Mouse (Mus musculus) liver, adult 2 months (tissue): ENCODE results near the gene Rcvrn. TPM values are rescaled to one million over a fixed set of nuclear protein-coding genes. Genes with fewer than 3 reads are reported as not detected.
A peak's percentile ranks its signal among the peaks of the same experiment; 100 is the strongest.

Experiments
- DNase-seq: peaks from one replicate; pipeline ENCODE4 v3.0.0-alpha.2; 2011; ENCODE audit warnings: low read depth, low spot score; ENCODE audit errors: extremely low read depth
- H3K27ac ChIP-seq: fragments of 200-500 bp; replicated peaks from 2 replicates; pipeline ENCODE4 v1.5.1; 2012; ENCODE audit warnings: low read depth, mild to moderate bottlenecking, control low read depth, inconsistent platforms, low read length; ENCODE audit not compliant: insufficient read depth
- H3K27me3 ChIP-seq: fragments of 200-500 bp; 2 replicates; pipeline ENCODE4 v1.6.1; 2012; ENCODE audit warnings: mild to moderate bottlenecking, moderate library complexity, low read length, inconsistent platforms; ENCODE audit not compliant: control insufficient read depth, insufficient read depth
- H3K36me3 ChIP-seq: fragments of 200-500 bp; 2 replicates; pipeline ENCODE4 v1.6.1; 2012; ENCODE audit warnings: low read length, inconsistent platforms; ENCODE audit not compliant: control insufficient read depth, insufficient read depth
- H3K4me1 ChIP-seq: fragments of 200-500 bp; 2 replicates; pipeline ENCODE4 v1.6.1; 2011; ENCODE audit warnings: low read length; ENCODE audit not compliant: control insufficient read depth, insufficient read depth
- H3K4me3 ChIP-seq: fragments of 200-500 bp; 2 replicates; pipeline ENCODE4 v1.5.1; 2011; ENCODE audit warnings: low read depth, mild to moderate bottlenecking, control low read depth, low read length, moderate library complexity; ENCODE audit not compliant: insufficient read depth
- H3K79me2 ChIP-seq: fragments of 200-500 bp; 2 replicates; pipeline ENCODE4 v1.6.1; 2012; ENCODE audit warnings: inconsistent platforms, mild to moderate bottlenecking, low read length, moderate library complexity; ENCODE audit not compliant: control insufficient read depth, insufficient read depth
- H3K9ac ChIP-seq: fragments of 200-500 bp; 2 replicates; pipeline ENCODE4 v1.6.1; 2012; ENCODE audit warnings: low read depth, mild to moderate bottlenecking, control low read depth, inconsistent platforms, low read length
- CTCF ChIP-seq: fragments of 200-500 bp; IDR thresholded peaks from 2 replicates; pipeline ENCODE4 v1.5.1; 2011; ENCODE audit warnings: low read depth, low read length, control low read depth
- POLR2A ChIP-seq: fragments of 200-500 bp; IDR thresholded peaks from 2 replicates; pipeline ENCODE4 v1.6.1; 2011; ENCODE audit warnings: low read length, control low read depth; ENCODE audit not compliant: insufficient read depth; ENCODE audit errors: extremely low read depth
- WGBS: fragments of 180-500 bp; shearing (Covaris S2); methylation state at CpG from one replicate; pipeline ENCODE4 v1.1.7; 2018; 5-methylcytosine and 5-hydroxymethylcytosine counted together
- polyA plus RNA-seq: library from polyadenylated mRNA; depleted of rRNA; stranded (reverse); fragments of >200 nt; gene quantifications from 2 replicates; pipeline ENCODE4 v1.2.3, GENCODE M21; 2012
- total RNA-seq: library from RNA; depleted of rRNA; stranded (reverse); fragments of >200 nt; gene quantifications from 2 replicates; pipeline ENCODE4 v1.2.3, GENCODE M21; 2014

Gene Rcvrn
- total and polyA plus RNA-seq, 2 experiments = not detected

DNA sequence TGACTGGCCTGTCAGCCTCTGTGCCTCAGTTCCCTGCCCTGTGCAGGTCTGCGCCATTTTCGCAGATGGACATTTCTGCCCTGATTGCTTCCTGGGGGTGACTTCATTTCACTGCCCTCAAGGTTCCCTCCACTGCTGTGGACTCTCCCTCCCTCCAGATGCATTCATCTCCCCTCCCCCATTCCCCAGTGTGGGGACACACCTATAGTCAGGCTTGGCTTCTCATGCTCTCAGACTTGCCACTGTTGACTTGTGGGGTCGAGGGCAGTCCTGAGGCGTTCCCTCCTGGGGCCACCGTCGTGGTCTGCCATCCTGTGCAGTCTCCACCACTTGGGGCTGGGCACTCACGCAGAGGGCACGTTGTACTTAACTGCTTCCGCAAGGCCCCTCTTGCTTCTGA, 38.3 kb upstream of the Rcvrn start:
- Histone ChIP-seq H3K4me3 (no peak overlapping the region), H3K27ac (no peak overlapping the region), H3K4me1 (no peaks in the 10 kb centered on the region), H3K79me2 (no peaks in the 10 kb centered on the region), H3K36me3 (no peaks in the 10 kb centered on the region), H3K27me3 (no peaks in the 10 kb centered on the region), H3K9ac (no peak overlapping the region)
- TF ChIP-seq CTCF = no peak
- TF ChIP-seq POLR2A = no peak
- 92% methylated on average over 9 of the region's 9 CpGs for WGBS
- no peak for DNase-seq

DNA sequence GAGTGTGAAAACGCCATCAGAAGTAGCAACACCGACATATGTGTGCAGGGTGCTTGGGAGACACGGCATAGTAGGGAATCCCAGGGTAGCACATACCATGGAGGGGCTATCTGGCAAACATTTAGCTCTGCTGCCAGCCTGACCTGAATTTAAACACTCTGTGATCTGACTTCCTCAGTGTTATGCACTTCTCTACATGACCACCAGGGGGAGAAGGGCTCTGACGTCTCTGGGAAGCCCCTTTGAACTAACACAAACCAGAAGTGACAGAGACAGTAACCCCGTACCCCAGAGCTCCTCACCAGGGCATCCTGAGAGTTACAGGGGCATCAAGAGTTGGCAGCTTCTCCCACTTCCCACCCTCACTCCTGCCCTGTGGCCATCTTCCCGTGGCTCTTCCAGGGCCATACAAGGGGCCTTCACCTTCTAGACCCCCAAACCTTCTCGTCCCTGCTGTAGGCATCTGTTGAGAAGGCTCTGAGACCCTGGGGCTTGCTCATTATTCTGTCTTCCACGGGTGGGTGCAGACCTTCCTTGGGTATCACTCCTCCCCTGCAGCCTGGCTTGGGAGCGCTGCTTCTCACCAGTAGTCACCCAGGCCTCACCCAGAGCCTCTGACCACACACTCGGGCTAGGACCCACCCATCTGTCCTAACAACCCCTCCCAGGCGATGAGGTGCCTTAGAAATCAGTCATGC, 37.3 kb upstream of the Rcvrn start:
- Histone ChIP-seq H3K27me3 (no peaks in the 10 kb centered on the region), H3K4me1 (no peaks in the 10 kb centered on the region), H3K27ac (no peak overlapping the region), H3K36me3 (no peaks in the 10 kb centered on the region), H3K79me2 (no peaks in the 10 kb centered on the region), H3K9ac (no peak overlapping the region), H3K4me3 (no peak overlapping the region)
- 46% methylated on average over 11 of the region's 11 CpGs for WGBS
- DNase-seq = no peak
- TF ChIP-seq CTCF (peak; percentile 66), POLR2A (no peak)

GRCm38 (mm10) chr11:67661465-67661864, 33.7 kb upstream of the Rcvrn start:
- H3K27me3 ChIP-seq = no peaks in the 10 kb centered on the region
- DNase-seq = no peak
- H3K4me3 ChIP-seq = no peak overlapping the region
- 90% methylated on average over 8 of the region's 8 CpGs for WGBS
- H3K36me3 ChIP-seq = no peaks in the 10 kb centered on the region
- no peaks in the 10 kb centered on the region for H3K4me1 ChIP-seq
- TF ChIP-seq POLR2A (no peak), CTCF (no peak)
- no peaks in the 10 kb centered on the region for H3K79me2 ChIP-seq
- no peak overlapping the region for H3K9ac ChIP-seq
- H3K27ac ChIP-seq = no peak overlapping the region

- Histone ChIP-seq H3K27ac (no peak overlapping the region), H3K9ac (no peak overlapping the region), H3K36me3 (no peaks in the 10 kb centered on the region), H3K4me1 (no peaks in the 10 kb centered on the region), H3K79me2 (no peaks in the 10 kb centered on the region), H3K27me3 (no peaks in the 10 kb centered on the region), H3K4me3 (no peak overlapping the region)
- TF ChIP-seq CTCF (no peak), POLR2A (no peak)
- DNase-seq = no peak
- WGBS = 94% methylated on average over 4 of the region's 4 CpGs
These were observed 31.7 kb upstream of the Rcvrn start for GRCm38 (mm10) chr11:67663437-67663836.

- Histone ChIP-seq H3K36me3 (no peaks in the 10 kb centered on the region), H3K4me1 (no peaks in the 10 kb centered on the region), H3K79me2 (no peaks in the 10 kb centered on the region), H3K9ac (no peak overlapping the region), H3K27ac (no peak overlapping the region), H3K27me3 (no peaks in the 10 kb centered on the region), H3K4me3 (no peak overlapping the region)
- TF ChIP-seq CTCF = no peak
- TF ChIP-seq POLR2A = no peak
- no peak for DNase-seq
- WGBS = 96% methylated on average over 3 of the region's 3 CpGs
These were observed 30.9 kb upstream of the Rcvrn start for GRCm38 (mm10) chr11:67664261-67664660.

DNA sequence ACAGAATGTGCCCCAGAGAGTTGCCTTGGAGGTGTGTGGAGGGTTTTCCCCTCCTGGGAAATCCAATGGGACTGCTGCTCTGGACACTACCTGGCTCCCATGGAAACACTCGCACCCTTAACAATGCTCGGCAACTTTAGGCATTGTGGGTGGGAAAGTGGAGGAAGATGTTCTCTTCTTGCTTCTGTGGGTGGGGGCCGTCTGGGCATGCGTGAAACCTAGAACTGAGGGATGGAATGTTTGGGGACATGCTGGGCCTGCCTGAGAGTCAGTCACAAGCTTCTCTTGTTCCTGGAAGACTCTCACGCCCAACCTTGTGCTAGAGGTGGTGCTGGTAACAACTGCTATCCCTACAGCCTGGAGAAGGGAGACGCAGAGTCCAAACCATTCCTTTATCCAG, 30.2 kb upstream of the Rcvrn start:
- 92% methylated on average over 6 of the region's 6 CpGs for WGBS
- no peak for TF ChIP-seq CTCF
- TF ChIP-seq POLR2A = no peak

More for the DNA sequence above, 30.2 kb upstream of the Rcvrn start:
- no peaks in the 10 kb centered on the region for H3K27me3 ChIP-seq
- no peak overlapping the region for H3K27ac ChIP-seq
- no peak overlapping the region for H3K9ac ChIP-seq
- no peaks in the 10 kb centered on the region for H3K4me1 ChIP-seq
- H3K4me3 ChIP-seq = no peak overlapping the region
- DNase-seq = no peak
- H3K79me2 ChIP-seq = no peaks in the 10 kb centered on the region
- no peaks in the 10 kb centered on the region for H3K36me3 ChIP-seq
